Mouse (Mus musculus) kidney, embryonic 15.5 days (tissue): ENCODE measurements at regions not wholly inside any gene's neighbourhood (a gene's known extent, or its start where the extent isn't known, plus 50 kb on each side); places are given as distances from the start of the nearest gene placed in this dataset.
"Not testable (repeated sequence)": the region's sequence is repeated elsewhere in the genome, so short reads cannot be mapped to it uniquely, and the experiment has no call there.

Source experiments
- ATAC-seq: fragments of 200-750 bp; cut with Nextera tagmentation; replicated peaks from 2 replicates; pipeline ENCODE4 v1.8.0; 2017; ENCODE audit warnings: moderate TSS enrichment; ENCODE audit not compliant: low FRiP score
- H3K27ac ChIP-seq: fragments of 300-500 bp; sonication (generic); 2 replicates; pipeline ENCODE4 v1.5.1; 2015; ENCODE audit warnings: mild to moderate bottlenecking, inconsistent platforms
- H3K27me3 ChIP-seq: fragments of 300-500 bp; sonication (generic); 2 replicates; pipeline ENCODE4 v1.6.1; 2015; ENCODE audit warnings: inconsistent platforms
- H3K36me3 ChIP-seq: fragments of 300-500 bp; sonication (generic); 2 replicates; pipeline ENCODE4 v1.6.1; 2015; ENCODE audit warnings: inconsistent platforms
- H3K4me1 ChIP-seq: fragments of 300-500 bp; sonication (generic); 2 replicates; pipeline ENCODE4 v1.6.1; 2015; ENCODE audit warnings: inconsistent platforms
- H3K4me2 ChIP-seq: fragments of 300-500 bp; sonication (generic); 2 replicates; pipeline ENCODE4 v1.6.1; 2015; ENCODE audit warnings: moderate library complexity, mild to moderate bottlenecking, inconsistent platforms
- H3K4me3 ChIP-seq: fragments of 300-500 bp; sonication (generic); replicated peaks from 2 replicates; pipeline ENCODE4 v1.5.1; 2015; ENCODE audit warnings: mild to moderate bottlenecking, inconsistent platforms
- H3K9ac ChIP-seq: fragments of 300-500 bp; sonication (generic); 2 replicates; pipeline ENCODE4 v1.6.1; 2015; ENCODE audit warnings: mild to moderate bottlenecking, inconsistent platforms
- H3K9me3 ChIP-seq: fragments of 300-500 bp; sonication (generic); replicated peaks from 2 replicates; pipeline ENCODE4 v1.6.1; 2016; ENCODE audit warnings: inconsistent platforms
- WGBS: fragments of 180-500 bp; shearing (Covaris S2); methylation state at CpG from one replicate; pipeline ENCODE4 v1.1.7; 2015; ENCODE audit warnings: mixed read lengths; 5-methylcytosine and 5-hydroxymethylcytosine counted together

GRCm38 (mm10) chr10:84260931-84261650, 179.3 kb downstream of the Nuak1 start:
- Histone ChIP-seq H3K27me3 (no peaks in the 10 kb centered on the region), H3K9me3 (no peaks in the 10 kb centered on the region), H3K4me2 (no peak overlapping the region), H3K4me3 (no peak overlapping the region), H3K36me3 (no peaks in the 10 kb centered on the region), H3K4me1 (no peaks in the 10 kb centered on the region), H3K27ac (no peak overlapping the region), H3K9ac (no peak overlapping the region)
- ATAC-seq = no peak
- 73% methylated on average over 6 of the region's 6 CpGs for WGBS

GRCm38 (mm10) chr10:84262943-84263342, 177.5 kb downstream of the Nuak1 start:
- no peak overlapping the region for H3K4me3 ChIP-seq
- 85% methylated on average over 4 of the region's 4 CpGs for WGBS
- H3K27me3 ChIP-seq = no peaks in the 10 kb centered on the region
- no peak overlapping the region for H3K27ac ChIP-seq
- ATAC-seq = no peak
- H3K9me3 ChIP-seq = no peaks in the 10 kb centered on the region
- no peak overlapping the region for H3K4me2 ChIP-seq
- H3K36me3 ChIP-seq = no peaks in the 10 kb centered on the region
- H3K4me1 ChIP-seq = no peaks in the 10 kb centered on the region
- H3K9ac ChIP-seq = no peak overlapping the region

DNA sequence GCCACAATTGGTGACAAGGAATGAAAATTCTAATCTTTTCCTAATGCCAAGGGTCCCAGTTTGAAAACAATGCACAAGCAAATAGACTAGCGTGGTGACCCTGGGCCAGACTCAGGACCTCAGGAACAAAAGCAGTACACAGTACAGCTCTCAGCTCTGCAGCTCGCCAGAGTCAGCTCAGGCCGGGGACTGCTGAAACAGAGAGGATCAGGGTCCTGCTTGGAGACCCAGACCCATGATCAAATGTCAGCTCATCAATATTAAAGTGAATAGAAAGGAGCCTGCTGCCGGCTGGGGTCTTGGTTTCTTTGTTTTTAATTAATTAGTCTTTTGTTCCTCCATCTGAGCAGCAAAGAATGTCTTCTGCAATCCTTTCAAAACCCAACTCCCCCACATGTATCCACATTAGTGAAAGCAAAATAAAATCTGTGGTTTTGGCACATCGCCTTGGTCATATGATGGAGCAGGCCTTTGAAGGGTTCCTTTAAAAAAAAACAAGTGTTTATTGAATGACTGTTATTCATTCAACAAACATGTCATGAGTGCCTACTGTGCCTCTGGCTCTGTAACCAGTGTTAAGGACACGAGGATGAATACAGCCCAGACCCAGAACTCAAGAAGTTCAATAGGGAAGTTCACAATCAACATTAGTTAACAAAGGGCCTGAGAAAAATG, 154.4 kb downstream of the Nuak1 start:
- no peaks in the 10 kb centered on the region for H3K27me3 ChIP-seq
- ATAC-seq = no peak

DNA sequence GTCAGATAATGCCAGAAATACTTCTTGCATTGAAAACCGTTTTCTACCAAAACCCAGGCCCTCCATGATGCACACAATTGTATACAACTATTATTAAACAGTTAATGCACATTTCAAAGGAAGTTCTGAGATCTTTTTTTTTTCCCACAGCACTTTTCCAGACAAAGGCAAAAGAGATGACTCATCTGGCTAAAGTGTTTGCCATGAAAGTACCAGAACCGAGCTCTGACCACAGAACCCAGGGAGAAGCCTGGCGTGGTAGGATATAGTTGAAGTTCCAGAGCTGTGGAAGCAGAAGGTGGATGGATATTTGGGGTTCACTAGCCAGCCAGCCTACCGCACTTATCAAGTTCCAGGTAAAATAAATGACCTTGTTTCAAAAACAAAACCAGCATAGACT, 146.0 kb downstream of the Nuak1 start:
- H3K27me3 ChIP-seq = no peaks in the 10 kb centered on the region
- H3K9ac ChIP-seq = no peak overlapping the region
- 87% methylated on average over 4 of the region's 4 CpGs for WGBS
- no peak overlapping the region for H3K4me3 ChIP-seq
- no peak overlapping the region for H3K4me2 ChIP-seq
- H3K4me1 ChIP-seq = no peaks in the 10 kb centered on the region
- no peaks in the 10 kb centered on the region for H3K36me3 ChIP-seq
- H3K27ac ChIP-seq = no peak overlapping the region
- H3K9me3 ChIP-seq = no peaks in the 10 kb centered on the region
- ATAC-seq = no peak

More for the DNA sequence above, 154.4 kb downstream of the Nuak1 start:
- Histone ChIP-seq H3K9me3 (no peaks in the 10 kb centered on the region), H3K4me2 (no peak overlapping the region), H3K4me1 (peaks cover 5% of the 10 kb centered on the region; the same call in 1 of the 2 replicates), H3K9ac (no peak overlapping the region), H3K27ac (0 out of 2 replicates have a peak overlapping the region, but pooled peaks have one; percentile 45), H3K36me3 (no peaks in the 10 kb centered on the region), H3K4me3 (no peak overlapping the region)
- 60% methylated on average over 6 of the region's 6 CpGs for WGBS

DNA sequence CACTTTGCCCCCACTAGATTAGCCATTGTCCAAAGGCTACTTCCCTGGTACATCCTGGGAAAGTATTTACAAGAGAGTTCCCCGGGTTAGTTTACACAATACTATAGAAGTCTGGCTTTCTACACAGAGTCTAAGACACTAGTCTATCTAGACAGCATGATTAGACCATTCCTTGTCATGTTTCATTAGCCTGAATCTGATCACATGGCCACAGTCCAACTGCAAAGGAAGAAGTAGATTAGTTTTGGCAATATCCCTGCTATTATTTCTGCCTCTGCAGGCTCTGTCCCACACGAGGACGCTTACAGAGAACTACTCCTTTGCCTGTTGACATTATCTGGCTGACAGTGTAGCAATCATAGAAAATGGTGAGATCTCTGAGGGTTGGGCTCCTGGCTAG, 144.2 kb downstream of the Nuak1 start:
- H3K27ac ChIP-seq = no peak overlapping the region
- no peaks in the 10 kb centered on the region for H3K27me3 ChIP-seq
- H3K4me2 ChIP-seq = no peak overlapping the region
- H3K9ac ChIP-seq = no peak overlapping the region
- H3K9me3 ChIP-seq = no peaks in the 10 kb centered on the region
- H3K4me1 ChIP-seq = no peaks in the 10 kb centered on the region
- ATAC-seq = no peak
- WGBS = 88% methylated on average over 3 of the region's 3 CpGs
- H3K36me3 ChIP-seq = no peaks in the 10 kb centered on the region
- H3K4me3 ChIP-seq = no peak overlapping the region

GRCm38 (mm10) chr10:84301561-84301960, 138.8 kb downstream of the Nuak1 start:
- Histone ChIP-seq H3K4me2 (no peak overlapping the region), H3K9ac (no peak overlapping the region), H3K27ac (no peak overlapping the region), H3K27me3 (no peaks in the 10 kb centered on the region), H3K4me3 (no peak overlapping the region), H3K4me1 (0 out of 2 replicates have a peak, but pooled peaks cover 5% of the 10 kb centered on the region), H3K36me3 (no peaks in the 10 kb centered on the region), H3K9me3 (no peaks in the 10 kb centered on the region)
- 61% methylated on average over 2 of the region's 2 CpGs for WGBS
- no peak for ATAC-seq

GRCm38 (mm10) chr10:84302821-84303520, 137.4 kb downstream of the Nuak1 start:
- no peaks in the 10 kb centered on the region for H3K36me3 ChIP-seq
- no peak overlapping the region for H3K27ac ChIP-seq
- H3K4me2 ChIP-seq = no peak overlapping the region
- no peaks in the 10 kb centered on the region for H3K9me3 ChIP-seq
- 0 out of 2 replicates have a peak, but pooled peaks cover 5% of the 10 kb centered on the region for H3K4me1 ChIP-seq
- no peaks in the 10 kb centered on the region for H3K27me3 ChIP-seq
- ATAC-seq = no peak
- 61% methylated on average over 7 of the region's 7 CpGs for WGBS
- H3K9ac ChIP-seq = no peak overlapping the region
- no peak overlapping the region for H3K4me3 ChIP-seq

- not testable (repeated sequence) for H3K9me3 ChIP-seq, H3K4me2 ChIP-seq, H3K9ac ChIP-seq, H3K27ac ChIP-seq, H3K27me3 ChIP-seq, H3K4me1 ChIP-seq, H3K36me3 ChIP-seq, H3K4me3 ChIP-seq, ATAC-seq
- 94% methylated on average over 17 of the region's 17 CpGs for WGBS
These were observed 131.7 kb downstream of the Nuak1 start for GRCm38 (mm10) chr10:84308746-84309145.

GRCm38 (mm10) chr10:84310653-84311052, 129.7 kb downstream of the Nuak1 start:
- Histone ChIP-seq H3K4me3 (no peak overlapping the region), H3K4me1 (no peaks in the 10 kb centered on the region), H3K27me3 (no peaks in the 10 kb centered on the region), H3K9ac (no peak overlapping the region), H3K9me3 (no peaks in the 10 kb centered on the region), H3K4me2 (no peak overlapping the region), H3K36me3 (no peaks in the 10 kb centered on the region), H3K27ac (no peak overlapping the region)
- WGBS = 95% methylated on average over 5 of the region's 5 CpGs
- no peak for ATAC-seq

- Histone ChIP-seq H3K27ac (no peak overlapping the region), H3K27me3 (no peaks in the 10 kb centered on the region), H3K9me3 (no peaks in the 10 kb centered on the region), H3K9ac (no peak overlapping the region), H3K4me2 (no peak overlapping the region), H3K4me1 (no peaks in the 10 kb centered on the region), H3K36me3 (no peaks in the 10 kb centered on the region), H3K4me3 (no peak overlapping the region)
- no peak for ATAC-seq
- WGBS = 75% methylated on average over 7 of the region's 7 CpGs
These were observed 127.7 kb downstream of the Nuak1 start for GRCm38 (mm10) chr10:84312656-84313055.

GRCm38 (mm10) chr10:84316857-84317256, 123.5 kb downstream of the Nuak1 start:
- ATAC-seq = no peak
- H3K36me3 ChIP-seq = no peaks in the 10 kb centered on the region
- WGBS = 93% methylated on average over 1 of the region's 1 CpGs
- H3K4me2 ChIP-seq = no peak overlapping the region
- no peak overlapping the region for H3K9ac ChIP-seq
- no peaks in the 10 kb centered on the region for H3K4me1 ChIP-seq
- H3K9me3 ChIP-seq = no peaks in the 10 kb centered on the region
- no peak overlapping the region for H3K27ac ChIP-seq
- no peak overlapping the region for H3K4me3 ChIP-seq
- no peaks in the 10 kb centered on the region for H3K27me3 ChIP-seq

- Histone ChIP-seq H3K9me3 (no peaks in the 10 kb centered on the region), H3K27ac (no peak overlapping the region), H3K9ac (no peak overlapping the region), H3K36me3 (no peaks in the 10 kb centered on the region), H3K4me2 (no peak overlapping the region), H3K4me1 (no peaks in the 10 kb centered on the region), H3K4me3 (no peak overlapping the region), H3K27me3 (no peaks in the 10 kb centered on the region)
- no peak for ATAC-seq
- WGBS = 44% methylated on average over 5 of the region's 5 CpGs
These were observed 122.4 kb downstream of the Nuak1 start for GRCm38 (mm10) chr10:84317960-84318359.
